Comparison of ENCODE assay signal across 8 mouse cellular contexts in genomic region chr12:91641631-91642141, GRCm38 (mm10). TPM values are rescaled to one million over a fixed set of nuclear protein-coding genes. Genes with fewer than 3 reads are reported as not detected.
DNase-seq lines count a peak whose midpoint lies in the region; ATAC-seq lines count a peak whose summit lies in the region.

No protein-coding gene starts in this region.

- ATAC-seq in megakaryocyte progenitor cell, adult 5-6 weeks (replicated peaks; ENCODE audit: poor library complexity): peak; percentile 20; the same call in 1 of the 2 replicates

- H3K4me3 ChIP-seq in heart, embryonic 10.5 days: peak overlapping the region; percentile 50

- 12% methylated on average over 13 of the region's 13 CpGs for WGBS in heart, embryonic 10.5 days

- no peak overlapping the region; the same call in 1 of the 2 replicates for H3K27ac ChIP-seq in heart, embryonic 10.5 days

- H3K27me3 ChIP-seq in heart, embryonic 10.5 days (ENCODE audit: insufficient read depth, poor library complexity, severe bottlenecking): no peaks in the 10 kb centered on the region

- no peaks in the 10 kb centered on the region for H3K36me3 ChIP-seq in heart, embryonic 10.5 days

- H3K4me1 ChIP-seq in heart, embryonic 10.5 days: peaks cover 27% of the 10 kb centered on the region

- DNase-seq in heart, embryonic 10.5 days (ENCODE audit: low spot score): no peak
- no peak for DNase-seq in heart, postnatal 4 days
- DNase-seq in cerebellum, adult 9-10 months: peak; percentile 16
- DNase-seq in frontal cortex, adult 2 months (ENCODE audit: extremely low spot score in 1 of 2, low spot score in 1 of 2): peak; percentile 31 to 61
- peak; percentile 46 to 64 for DNase-seq in kidney, postnatal 4 days
- peak; percentile 21 for DNase-seq in right cerebral cortex, postnatal 4 days
- DNase-seq in natural killer cell, adult 2 months (ENCODE audit: low spot score in 2 of 2): no peak

- H3K9me3 ChIP-seq in heart, embryonic 10.5 days: no peaks in the 10 kb centered on the region

RNA-seq across cellular contexts. Expression of gene Gtf2a1, which starts 51.4 kb away (rescaled TPM):
- 32.0 and 42.3 TPM in 2 replicates for polyA plus RNA-seq in heart, embryonic 10.5 days (2016; fragmentation: Nextera tagmentation; extraction: Ambion mirVana)
- 10 to 100 TPM; 32.6 to 33.3 TPM for total RNA-seq in heart, postnatal 4 days (2021)
- 26.9 TPM in 2 replicates for polyA plus RNA-seq in frontal cortex, adult 2 months (2012; rRNA removed)
- total RNA-seq in megakaryocyte progenitor cell, adult 5-6 weeks (2015): 31.1 and 34.5 TPM in 2 replicates
- total RNA-seq in megakaryocyte progenitor cell, adult 5-6 weeks (2017): 31.7 and 35.5 TPM in 2 replicates

Comparison
In these comparisons a context has a peak if more than half of its experiments do, and no peak if none do; other contexts are left out.
1. DNase-seq: peak in cerebellum, adult 9-10 months (single experiment), frontal cortex, adult 2 months (2 of 2), kidney, postnatal 4 days (2 of 2) and right cerebral cortex, postnatal 4 days (single experiment); none in heart, embryonic 10.5 days (single experiment), heart, postnatal 4 days (single experiment) and natural killer cell, adult 2 months (0 of 2).